Mouse (Mus musculus) MEL (cell line): ENCODE results near the gene Gm37240. TPM values are rescaled to one million over a fixed set of nuclear protein-coding genes. Genes with fewer than 3 reads are reported as not detected.

Experiments
- DNase-seq: peaks from one replicate; pipeline ENCODE4 v3.0.0; 2011; ENCODE audit warnings: low read depth, low spot score
- H3K27ac ChIP-seq: 2 replicates; pipeline ENCODE4 v1.5.1; 2012; ENCODE audit warnings: low read depth, mild to moderate bottlenecking, control low read depth, low read length, moderate library complexity; ENCODE audit not compliant: control insufficient read depth
- H3K27me3 ChIP-seq, 2 experiments: fragments of 150-350 bp in 1 of 2; sonication (generic) in 1 of 2; 2 replicates each; pipeline ENCODE4 v1.6.1; 2012; ENCODE audit warnings: low read length in 2 of 2, mild to moderate bottlenecking in 2 of 2, improper control_type of control experiment in 1 of 2, moderate library complexity in 1 of 2; ENCODE audit not compliant: insufficient read depth in 2 of 2, control insufficient read depth in 1 of 2
- H3K36me3 ChIP-seq, 2 experiments: 2 replicates each; pipeline ENCODE4 v1.6.1; 2012 to 2014; ENCODE audit warnings: low read length in 2 of 2, improper control_type of control experiment in 1 of 2, inconsistent platforms in 1 of 2, mild to moderate bottlenecking in 1 of 2; ENCODE audit not compliant: insufficient read depth in 2 of 2, control insufficient read depth in 1 of 2
- H3K4me1 ChIP-seq, 2 experiments: fragments of 150-350 bp in 1 of 2; sonication (generic) in 1 of 2; 2 replicates each; pipeline ENCODE4 v1.6.1; 2012; ENCODE audit warnings: low read length in 2 of 2, improper control_type of control experiment in 1 of 2, mild to moderate bottlenecking in 1 of 2; ENCODE audit not compliant: insufficient read depth in 2 of 2, control insufficient read depth in 1 of 2
- H3K4me3 ChIP-seq, 2 experiments: fragments of 150-350 bp in 1 of 2; sonication (generic) in 1 of 2; 2 replicates each; pipeline ENCODE4 v1.5.1; 2012; ENCODE audit warnings: low read depth in 2 of 2, low read length in 2 of 2, mild to moderate bottlenecking in 2 of 2, moderate library complexity in 2 of 2, control low read depth in 1 of 2, improper control_type of control experiment in 1 of 2; ENCODE audit not compliant: control insufficient read depth in 1 of 2, insufficient read depth in 1 of 2
- H3K79me2 ChIP-seq: 2 replicates; pipeline ENCODE4 v1.6.1; 2012; ENCODE audit warnings: mild to moderate bottlenecking, low read length, moderate library complexity; ENCODE audit not compliant: control insufficient read depth, poor library complexity, insufficient read depth
- H3K9ac ChIP-seq: 2 replicates; pipeline ENCODE4 v1.6.1; 2012; ENCODE audit warnings: low read depth, mild to moderate bottlenecking, control low read depth, low read length, moderate library complexity; ENCODE audit not compliant: control insufficient read depth, poor library complexity, severe bottlenecking
- H3K9me3 ChIP-seq: fragments of 150-350 bp; sonication (generic); replicated peaks from 2 replicates; pipeline ENCODE4 v1.6.1; 2012; ENCODE audit warnings: mild to moderate bottlenecking, low read length, improper control_type of control experiment, moderate library complexity; ENCODE audit not compliant: insufficient read depth
- BHLHE40 ChIP-seq: IDR thresholded peaks from 2 replicates; pipeline ENCODE4 v1.6.1; 2012; ENCODE audit warnings: low read depth, mild to moderate bottlenecking, inconsistent platforms, low read length, improper control_type of control experiment, borderline replicate concordance
- CHD2 ChIP-seq: IDR thresholded peaks from 2 replicates; pipeline ENCODE4 v1.6.1; 2011; ENCODE audit warnings: low read length, improper control_type of control experiment
- CTCF ChIP-seq, 3 experiments: IDR thresholded peaks in 2 of 3; conservative IDR thresholded peaks in 1 of 3; 2 replicates each; pipeline ENCODE4 v1.5.1; 2011 to 2012; ENCODE audit warnings: low read length in 3 of 3, low read depth in 2 of 3, mild to moderate bottlenecking in 2 of 3, improper control_type of control experiment in 1 of 3, inconsistent platforms in 1 of 3, mixed read lengths in 1 of 3, moderate library complexity in 1 of 3; ENCODE audit not compliant: control insufficient read depth in 1 of 3, insufficient read depth in 1 of 3, poor library complexity in 1 of 3, severe bottlenecking in 1 of 3
- ELF1 ChIP-seq: IDR thresholded peaks from 2 replicates; pipeline ENCODE4 v1.6.1; 2014; ENCODE audit warnings: low read depth, mild to moderate bottlenecking, inconsistent platforms, low read length, improper control_type of control experiment, moderate library complexity
- EP300 ChIP-seq, 2 experiments: IDR thresholded peaks; 2 replicates each; pipeline ENCODE4 v1.6.1; 2011; ENCODE audit warnings: improper control_type of control experiment in 2 of 2, low read length in 2 of 2, low read depth in 1 of 2, mild to moderate bottlenecking in 1 of 2
- ETS1 ChIP-seq: IDR thresholded peaks from 2 replicates; pipeline ENCODE4 v1.6.1; 2012; ENCODE audit warnings: low read depth, mild to moderate bottlenecking, inconsistent platforms, low read length, improper control_type of control experiment, moderate library complexity
- GATA1 ChIP-seq: IDR thresholded peaks from 2 replicates; pipeline ENCODE4 v1.6.1; 2011; ENCODE audit warnings: low read depth, low read length, improper control_type of control experiment
- HCFC1 ChIP-seq: IDR thresholded peaks from 2 replicates; pipeline ENCODE4 v1.6.1; 2012; ENCODE audit warnings: low read depth, mild to moderate bottlenecking, inconsistent platforms, low read length, improper control_type of control experiment, moderate library complexity
- KAT2A ChIP-seq: conservative IDR thresholded peaks from 2 replicates; pipeline ENCODE4 v1.6.1; 2012; ENCODE audit warnings: low read depth, low read length, improper control_type of control experiment, inconsistent platforms
- MAFK ChIP-seq: IDR thresholded peaks from 2 replicates; pipeline ENCODE4 v1.6.1; 2011; ENCODE audit warnings: low read depth, mild to moderate bottlenecking, low read length, improper control_type of control experiment, borderline replicate concordance
- MAX ChIP-seq: IDR thresholded peaks from 2 replicates; pipeline ENCODE4 v1.6.1; 2011; ENCODE audit warnings: low read length, improper control_type of control experiment
- MAZ ChIP-seq: IDR thresholded peaks from 2 replicates; pipeline ENCODE4 v1.6.1; 2012; ENCODE audit warnings: low read depth, mild to moderate bottlenecking, inconsistent platforms, low read length, improper control_type of control experiment
- MYB ChIP-seq: IDR thresholded peaks from 2 replicates; pipeline ENCODE4 v1.6.1; 2011; ENCODE audit warnings: mild to moderate bottlenecking, low read depth, low read length, improper control_type of control experiment
- NELFE ChIP-seq: IDR thresholded peaks from 2 replicates; pipeline ENCODE4 v1.6.1; 2011; ENCODE audit warnings: low read depth, low read length, improper control_type of control experiment
- NRF1 ChIP-seq: IDR thresholded peaks from 2 replicates; pipeline ENCODE4 v1.6.1; 2014; ENCODE audit warnings: low read depth, mild to moderate bottlenecking, inconsistent platforms, low read length, improper control_type of control experiment, moderate library complexity; ENCODE audit not compliant: poor library complexity, insufficient read depth, severe bottlenecking
- POLR2A ChIP-seq, 2 experiments: IDR thresholded peaks; 2 replicates each; pipeline ENCODE4 v1.6.1; 2011 to 2012; ENCODE audit warnings: low read length in 2 of 2, mild to moderate bottlenecking in 2 of 2, control low read depth in 1 of 2, improper control_type of control experiment in 1 of 2, low read depth in 1 of 2, moderate library complexity in 1 of 2; ENCODE audit not compliant: control insufficient read depth in 1 of 2, insufficient read depth in 1 of 2, poor library complexity in 1 of 2
- POLR2AphosphoS5 ChIP-seq: IDR thresholded peaks from 2 replicates; pipeline ENCODE4 v1.6.1; 2012; ENCODE audit warnings: low read depth, borderline replicate concordance, mild to moderate bottlenecking, inconsistent platforms, low read length, moderate library complexity, mixed read lengths
- SIN3A ChIP-seq: IDR thresholded peaks from 2 replicates; pipeline ENCODE4 v1.6.1; 2012; ENCODE audit warnings: low read length, improper control_type of control experiment, inconsistent platforms
- SMC3 ChIP-seq: IDR thresholded peaks from 2 replicates; pipeline ENCODE4 v1.6.1; 2011; ENCODE audit warnings: low read depth, low read length, improper control_type of control experiment
- TBP ChIP-seq: IDR thresholded peaks from 2 replicates; pipeline ENCODE4 v1.8.0; 2011; ENCODE audit warnings: low read depth, low read length, improper control_type of control experiment
- TCF12 ChIP-seq: IDR thresholded peaks from 2 replicates; pipeline ENCODE4 v1.6.1; 2014; ENCODE audit warnings: low read depth, mild to moderate bottlenecking, inconsistent platforms, low read length, improper control_type of control experiment, moderate library complexity
- ZC3H11A ChIP-seq: IDR thresholded peaks from 2 replicates; pipeline ENCODE4 v1.6.1; 2012; ENCODE audit warnings: low read depth, mild to moderate bottlenecking, inconsistent platforms, low read length, improper control_type of control experiment
- ZKSCAN1 ChIP-seq: IDR thresholded peaks from 2 replicates; pipeline ENCODE4 v1.6.1; 2012; ENCODE audit warnings: low read depth, mild to moderate bottlenecking, inconsistent platforms, low read length, improper control_type of control experiment, moderate library complexity
- ZMIZ1 ChIP-seq: IDR thresholded peaks from 2 replicates; pipeline ENCODE4 v1.6.1; 2012; ENCODE audit warnings: low read depth, mild to moderate bottlenecking, inconsistent platforms, low read length, improper control_type of control experiment, moderate library complexity
- ZNF384 ChIP-seq: IDR thresholded peaks from 2 replicates; pipeline ENCODE4 v1.6.1; 2012; ENCODE audit warnings: low read depth, mild to moderate bottlenecking, inconsistent platforms, low read length, improper control_type of control experiment
- polyA plus RNA-seq, 2 experiments: library from polyadenylated mRNA; stranded (reverse) in 1 of 2; unstranded in 1 of 2; fragments of >175 nt in 1 of 2; fragments of >200 nt in 1 of 2; gene quantifications; 2 replicates each; pipeline versions ENCODE4 v1.2.1 to v1.2.4; 2012; ENCODE audit warnings: low replicate concordance in 2 of 2, low read depth in 1 of 2; ENCODE audit not compliant: insufficient read length in 2 of 2, insufficient read depth in 1 of 2, missing spikeins in 1 of 2
- total RNA-seq: library from RNA; depleted of rRNA; stranded (reverse); fragments of 300-350 nt; gene quantifications from 2 replicates; pipeline ENCODE4 v1.2.3, GENCODE M21; 2012

The Gm37240 gene
- total and polyA plus RNA-seq, 3 experiments = 0.04 TPM; not detected in 2

GRCm38 (mm10) chr3:85914806-85915205 lies 27.5 kb upstream of the Gm37240 start:
- H3K79me2 ChIP-seq = no peaks in the 10 kb centered on the region
- no peak overlapping the region for H3K9ac ChIP-seq
- DNase-seq = no peak
- H3K27ac ChIP-seq = no peak overlapping the region
- no peak overlapping the region for H3K4me3 ChIP-seq
- no peaks in the 10 kb centered on the region; a peak in 2 of 4 replicates for H3K27me3 ChIP-seq
- no peak for TF ChIP-seq KAT2A
- TF ChIP-seq MAFK = no peak
- TF ChIP-seq MAZ = no peak
- no peak for TF ChIP-seq HCFC1
- TF ChIP-seq ZKSCAN1 = no peak
- TF ChIP-seq BHLHE40 = no peak
- TF ChIP-seq TBP = no peak
- no peak for TF ChIP-seq ETS1
- no peak for TF ChIP-seq ZMIZ1
- no peak for TF ChIP-seq EP300 (IDR thresholded peaks at IDR 0.05; ENCODE audit: low read depth in 1 of 2, low read length in 2 of 2)
- no peak for TF ChIP-seq TCF12
- no peak for TF ChIP-seq CHD2
- no peak for TF ChIP-seq MYB
- no peak for TF ChIP-seq ZNF384
- no peak for TF ChIP-seq CTCF (IDR thresholded peaks at IDR 0.05 in 2 of 3, conservative IDR thresholded peaks at IDR 0.05 in 1 of 3; ENCODE audit: control insufficient read depth in 1 of 3, insufficient read depth in 1 of 3, low read depth in 2 of 3, low read length in 3 of 3, poor library complexity in 1 of 3, severe bottlenecking in 1 of 3)
- TF ChIP-seq MAX = no peak
- TF ChIP-seq NELFE = no peak
- no peak for TF ChIP-seq SIN3A
- TF ChIP-seq NRF1 = no peak
- no peaks in the 10 kb centered on the region for H3K9me3 ChIP-seq
- H3K4me1 ChIP-seq = no peaks in the 10 kb centered on the region
- no peaks in the 10 kb centered on the region for H3K36me3 ChIP-seq

- Histone ChIP-seq H3K4me1 (no peaks in the 10 kb centered on the region), H3K36me3 (no peaks in the 10 kb centered on the region), H3K27ac (no peak overlapping the region), H3K79me2 (no peaks in the 10 kb centered on the region), H3K4me3 (no peak overlapping the region), H3K9ac (no peak overlapping the region), H3K27me3 (no peaks in the 10 kb centered on the region; a peak in 1 of 4 replicates), H3K9me3 (no peaks in the 10 kb centered on the region)
- DNase-seq = no peak
- TF ChIP-seq POLR2AphosphoS5 (no peak), HCFC1 (no peak), ZC3H11A (no peak), ZKSCAN1 (no peak), SMC3 (no peak), GATA1 (no peak), TBP (no peak), ETS1 (no peak), MAX (no peak), ELF1 (no peak), NRF1 (no peak), SIN3A (no peak), POLR2A (IDR thresholded peaks at IDR 0.05; ENCODE audit: control insufficient read depth in 1 of 2, insufficient read depth in 1 of 2, low read depth in 1 of 2, low read length in 2 of 2, poor library complexity in 1 of 2) (no peak)
These were observed 19.8 kb upstream of the Gm37240 start for GRCm38 (mm10) chr3:85907136-85907535.
